Mouse (Mus musculus) brain, embryonic 14.5 days (tissue): ENCODE measurements around the gene Cast. TPM values are rescaled to one million over a fixed set of nuclear protein-coding genes. Genes with fewer than 3 reads are reported as not detected.

Experiments used
- DNase-seq: peaks from one replicate; pipeline ENCODE4 v3.0.0-alpha.2; 2011; ENCODE audit warnings: low read depth
- CTCF ChIP-seq: fragments of 200-500 bp; IDR thresholded peaks from 2 replicates; pipeline ENCODE4 v1.5.1; 2012; ENCODE audit warnings: inconsistent platforms, mild to moderate bottlenecking, moderate library complexity, borderline replicate concordance; ENCODE audit not compliant: insufficient read depth, insufficient read length; ENCODE audit errors: extremely low read depth
- POLR2A ChIP-seq: fragments of 200-500 bp; IDR thresholded peaks from 2 replicates; pipeline ENCODE4 v1.6.1; 2012; ENCODE audit warnings: mild to moderate bottlenecking, inconsistent platforms, borderline replicate concordance; ENCODE audit not compliant: poor library complexity, insufficient read depth, insufficient read length, severe bottlenecking; ENCODE audit errors: extremely low read depth
- polyA plus RNA-seq: library from polyadenylated mRNA; depleted of rRNA; stranded (reverse); fragments of >200 nt; gene quantifications from 2 replicates; pipeline ENCODE4 v1.2.3, GENCODE M21; 2012; rRNA removed

Cast gene
- polyA plus RNA-seq, 1 experiment, result 5.4 TPM

GRCm38 (mm10) chr13:74695497-74696193, 113.0 kb downstream of the Cast start:
- TF ChIP-seq POLR2A (no peak), CTCF (no peak)
- no peak for DNase-seq

Other genes starting within 250 kb of the Cast start
- gene Erap1, start 169.2 kb downstream of the Cast start, polyA plus RNA-seq, result 1.7 and 2.2 TPM in 2 replicates